Mouse (Mus musculus) MEL (cell line): ENCODE results near the gene Ano8. TPM values are rescaled to one million over a fixed set of nuclear protein-coding genes. Genes with fewer than 3 reads are reported as not detected.

ENCODE experiments used
- DNase-seq: peaks from one replicate; pipeline ENCODE4 v3.0.0; 2011; ENCODE audit warnings: low read depth, low spot score
- H3K27ac ChIP-seq: 2 replicates; pipeline ENCODE4 v1.5.1; 2012; ENCODE audit warnings: low read depth, mild to moderate bottlenecking, control low read depth, low read length, moderate library complexity; ENCODE audit not compliant: control insufficient read depth
- H3K27me3 ChIP-seq, 2 experiments: fragments of 150-350 bp in 1 of 2; sonication (generic) in 1 of 2; 2 replicates each; pipeline ENCODE4 v1.6.1; 2012; ENCODE audit warnings: low read length in 2 of 2, mild to moderate bottlenecking in 2 of 2, improper control_type of control experiment in 1 of 2, moderate library complexity in 1 of 2; ENCODE audit not compliant: insufficient read depth in 2 of 2, control insufficient read depth in 1 of 2
- H3K36me3 ChIP-seq, 2 experiments: 2 replicates each; pipeline ENCODE4 v1.6.1; 2012 to 2014; ENCODE audit warnings: low read length in 2 of 2, improper control_type of control experiment in 1 of 2, inconsistent platforms in 1 of 2, mild to moderate bottlenecking in 1 of 2; ENCODE audit not compliant: insufficient read depth in 2 of 2, control insufficient read depth in 1 of 2
- H3K4me1 ChIP-seq, 2 experiments: fragments of 150-350 bp in 1 of 2; sonication (generic) in 1 of 2; 2 replicates each; pipeline ENCODE4 v1.6.1; 2012; ENCODE audit warnings: low read length in 2 of 2, improper control_type of control experiment in 1 of 2, mild to moderate bottlenecking in 1 of 2; ENCODE audit not compliant: insufficient read depth in 2 of 2, control insufficient read depth in 1 of 2
- H3K4me3 ChIP-seq, 2 experiments: fragments of 150-350 bp in 1 of 2; sonication (generic) in 1 of 2; 2 replicates each; pipeline ENCODE4 v1.5.1; 2012; ENCODE audit warnings: low read depth in 2 of 2, low read length in 2 of 2, mild to moderate bottlenecking in 2 of 2, moderate library complexity in 2 of 2, control low read depth in 1 of 2, improper control_type of control experiment in 1 of 2; ENCODE audit not compliant: control insufficient read depth in 1 of 2, insufficient read depth in 1 of 2
- H3K79me2 ChIP-seq: 2 replicates; pipeline ENCODE4 v1.6.1; 2012; ENCODE audit warnings: mild to moderate bottlenecking, low read length, moderate library complexity; ENCODE audit not compliant: control insufficient read depth, poor library complexity, insufficient read depth
- H3K9ac ChIP-seq: 2 replicates; pipeline ENCODE4 v1.6.1; 2012; ENCODE audit warnings: low read depth, mild to moderate bottlenecking, control low read depth, low read length, moderate library complexity; ENCODE audit not compliant: control insufficient read depth, poor library complexity, severe bottlenecking
- H3K9me3 ChIP-seq: fragments of 150-350 bp; sonication (generic); replicated peaks from 2 replicates; pipeline ENCODE4 v1.6.1; 2012; ENCODE audit warnings: mild to moderate bottlenecking, low read length, improper control_type of control experiment, moderate library complexity; ENCODE audit not compliant: insufficient read depth
- CTCF ChIP-seq, 3 experiments: IDR thresholded peaks in 2 of 3; conservative IDR thresholded peaks in 1 of 3; 2 replicates each; pipeline ENCODE4 v1.5.1; 2011 to 2012; ENCODE audit warnings: low read length in 3 of 3, low read depth in 2 of 3, mild to moderate bottlenecking in 2 of 3, improper control_type of control experiment in 1 of 3, inconsistent platforms in 1 of 3, mixed read lengths in 1 of 3, moderate library complexity in 1 of 3; ENCODE audit not compliant: control insufficient read depth in 1 of 3, insufficient read depth in 1 of 3, poor library complexity in 1 of 3, severe bottlenecking in 1 of 3
- ELF1 ChIP-seq: IDR thresholded peaks from 2 replicates; pipeline ENCODE4 v1.6.1; 2014; ENCODE audit warnings: low read depth, mild to moderate bottlenecking, inconsistent platforms, low read length, improper control_type of control experiment, moderate library complexity
- EP300 ChIP-seq, 2 experiments: IDR thresholded peaks; 2 replicates each; pipeline ENCODE4 v1.6.1; 2011; ENCODE audit warnings: improper control_type of control experiment in 2 of 2, low read length in 2 of 2, low read depth in 1 of 2, mild to moderate bottlenecking in 1 of 2
- GATA1 ChIP-seq: IDR thresholded peaks from 2 replicates; pipeline ENCODE4 v1.6.1; 2011; ENCODE audit warnings: low read depth, low read length, improper control_type of control experiment
- HCFC1 ChIP-seq: IDR thresholded peaks from 2 replicates; pipeline ENCODE4 v1.6.1; 2012; ENCODE audit warnings: low read depth, mild to moderate bottlenecking, inconsistent platforms, low read length, improper control_type of control experiment, moderate library complexity
- KAT2A ChIP-seq: conservative IDR thresholded peaks from 2 replicates; pipeline ENCODE4 v1.6.1; 2012; ENCODE audit warnings: low read depth, low read length, improper control_type of control experiment, inconsistent platforms
- MAFK ChIP-seq: IDR thresholded peaks from 2 replicates; pipeline ENCODE4 v1.6.1; 2011; ENCODE audit warnings: low read depth, mild to moderate bottlenecking, low read length, improper control_type of control experiment, borderline replicate concordance
- MAX ChIP-seq: IDR thresholded peaks from 2 replicates; pipeline ENCODE4 v1.6.1; 2011; ENCODE audit warnings: low read length, improper control_type of control experiment
- MAZ ChIP-seq: IDR thresholded peaks from 2 replicates; pipeline ENCODE4 v1.6.1; 2012; ENCODE audit warnings: low read depth, mild to moderate bottlenecking, inconsistent platforms, low read length, improper control_type of control experiment
- MEF2A ChIP-seq: IDR thresholded peaks from 2 replicates; pipeline ENCODE4 v1.6.1; 2014; ENCODE audit warnings: low read depth, mild to moderate bottlenecking, inconsistent platforms, low read length, improper control_type of control experiment; ENCODE audit not compliant: poor library complexity, insufficient replicate concordance, severe bottlenecking; ENCODE audit errors: extremely low read depth
- NRF1 ChIP-seq: IDR thresholded peaks from 2 replicates; pipeline ENCODE4 v1.6.1; 2014; ENCODE audit warnings: low read depth, mild to moderate bottlenecking, inconsistent platforms, low read length, improper control_type of control experiment, moderate library complexity; ENCODE audit not compliant: poor library complexity, insufficient read depth, severe bottlenecking
- POLR2A ChIP-seq, 2 experiments: IDR thresholded peaks; 2 replicates each; pipeline ENCODE4 v1.6.1; 2011 to 2012; ENCODE audit warnings: low read length in 2 of 2, mild to moderate bottlenecking in 2 of 2, control low read depth in 1 of 2, improper control_type of control experiment in 1 of 2, low read depth in 1 of 2, moderate library complexity in 1 of 2; ENCODE audit not compliant: control insufficient read depth in 1 of 2, insufficient read depth in 1 of 2, poor library complexity in 1 of 2
- POLR2AphosphoS2 ChIP-seq: IDR thresholded peaks from 2 replicates; pipeline ENCODE4 v1.6.1; 2011; ENCODE audit warnings: low read length, improper control_type of control experiment
- POLR2AphosphoS5 ChIP-seq: IDR thresholded peaks from 2 replicates; pipeline ENCODE4 v1.6.1; 2012; ENCODE audit warnings: low read depth, borderline replicate concordance, mild to moderate bottlenecking, inconsistent platforms, low read length, moderate library complexity, mixed read lengths
- RAD21 ChIP-seq: IDR thresholded peaks from 2 replicates; pipeline ENCODE4 v1.6.1; 2011; ENCODE audit warnings: mild to moderate bottlenecking, low read depth, low read length, improper control_type of control experiment
- RCOR1 ChIP-seq: IDR thresholded peaks from 2 replicates; pipeline ENCODE4 v1.6.1; 2012; ENCODE audit warnings: low read depth, mild to moderate bottlenecking, inconsistent platforms, low read length, improper control_type of control experiment
- SIN3A ChIP-seq: IDR thresholded peaks from 2 replicates; pipeline ENCODE4 v1.6.1; 2012; ENCODE audit warnings: low read length, improper control_type of control experiment, inconsistent platforms
- SMC3 ChIP-seq: IDR thresholded peaks from 2 replicates; pipeline ENCODE4 v1.6.1; 2011; ENCODE audit warnings: low read depth, low read length, improper control_type of control experiment
- UBTF ChIP-seq: IDR thresholded peaks from 2 replicates; pipeline ENCODE4 v1.6.1; 2012; ENCODE audit warnings: low read depth, mild to moderate bottlenecking, inconsistent platforms, low read length, improper control_type of control experiment, moderate library complexity, borderline replicate concordance; ENCODE audit not compliant: insufficient read depth
- USF1 ChIP-seq: IDR thresholded peaks from 2 replicates; pipeline ENCODE4 v1.6.1; 2014; ENCODE audit warnings: low read depth, mild to moderate bottlenecking, inconsistent platforms, low read length, improper control_type of control experiment, moderate library complexity
- ZC3H11A ChIP-seq: IDR thresholded peaks from 2 replicates; pipeline ENCODE4 v1.6.1; 2012; ENCODE audit warnings: low read depth, mild to moderate bottlenecking, inconsistent platforms, low read length, improper control_type of control experiment
- ZKSCAN1 ChIP-seq: IDR thresholded peaks from 2 replicates; pipeline ENCODE4 v1.6.1; 2012; ENCODE audit warnings: low read depth, mild to moderate bottlenecking, inconsistent platforms, low read length, improper control_type of control experiment, moderate library complexity
- ZNF384 ChIP-seq: IDR thresholded peaks from 2 replicates; pipeline ENCODE4 v1.6.1; 2012; ENCODE audit warnings: low read depth, mild to moderate bottlenecking, inconsistent platforms, low read length, improper control_type of control experiment
- polyA plus RNA-seq, 2 experiments: library from polyadenylated mRNA; stranded (reverse) in 1 of 2; unstranded in 1 of 2; fragments of >175 nt in 1 of 2; fragments of >200 nt in 1 of 2; gene quantifications; 2 replicates each; pipeline versions ENCODE4 v1.2.1 to v1.2.4; 2012; ENCODE audit warnings: low replicate concordance in 2 of 2, low read depth in 1 of 2; ENCODE audit not compliant: insufficient read length in 2 of 2, insufficient read depth in 1 of 2, missing spikeins in 1 of 2
- total RNA-seq: library from RNA; depleted of rRNA; stranded (reverse); fragments of 300-350 nt; gene quantifications from 2 replicates; pipeline ENCODE4 v1.2.3, GENCODE M21; 2012

Ano8 gene
- total and polyA plus RNA-seq, 3 experiments: 3.9 to 4.8 TPM; not detected in 1

- Histone ChIP-seq H3K4me3 (no peak overlapping the region), H3K9ac (no peak overlapping the region), H3K9me3 (no peaks in the 10 kb centered on the region), H3K27me3 (no peaks in the 10 kb centered on the region; a peak in 1 of 4 replicates), H3K79me2 (no peaks in the 10 kb centered on the region), H3K27ac (no peak overlapping the region), H3K4me1 (0 out of 4 replicates have a peak, but pooled peaks cover 0 to 3% of the 10 kb centered on the region in 2 experiments), H3K36me3 (no peaks in the 10 kb centered on the region; a peak in 1 of 4 replicates)
- no peak for DNase-seq
- TF ChIP-seq SMC3: no peak
- TF ChIP-seq POLR2AphosphoS5: no peak
- no peak for TF ChIP-seq POLR2AphosphoS2
- TF ChIP-seq GATA1: no peak
- no peak for TF ChIP-seq ZNF384
- no peak for TF ChIP-seq POLR2A (IDR thresholded peaks at IDR 0.05; ENCODE audit: control insufficient read depth in 1 of 2, insufficient read depth in 1 of 2, low read depth in 1 of 2, low read length in 2 of 2, poor library complexity in 1 of 2)
- TF ChIP-seq ZKSCAN1: no peak
- no peak for TF ChIP-seq ELF1
- TF ChIP-seq UBTF: no peak
- no peak for TF ChIP-seq MAX
- TF ChIP-seq SIN3A: no peak
Observed at GRCm38 (mm10) chr8:71526272-71526671, 40.5 kb upstream of the Ano8 start.

DNA sequence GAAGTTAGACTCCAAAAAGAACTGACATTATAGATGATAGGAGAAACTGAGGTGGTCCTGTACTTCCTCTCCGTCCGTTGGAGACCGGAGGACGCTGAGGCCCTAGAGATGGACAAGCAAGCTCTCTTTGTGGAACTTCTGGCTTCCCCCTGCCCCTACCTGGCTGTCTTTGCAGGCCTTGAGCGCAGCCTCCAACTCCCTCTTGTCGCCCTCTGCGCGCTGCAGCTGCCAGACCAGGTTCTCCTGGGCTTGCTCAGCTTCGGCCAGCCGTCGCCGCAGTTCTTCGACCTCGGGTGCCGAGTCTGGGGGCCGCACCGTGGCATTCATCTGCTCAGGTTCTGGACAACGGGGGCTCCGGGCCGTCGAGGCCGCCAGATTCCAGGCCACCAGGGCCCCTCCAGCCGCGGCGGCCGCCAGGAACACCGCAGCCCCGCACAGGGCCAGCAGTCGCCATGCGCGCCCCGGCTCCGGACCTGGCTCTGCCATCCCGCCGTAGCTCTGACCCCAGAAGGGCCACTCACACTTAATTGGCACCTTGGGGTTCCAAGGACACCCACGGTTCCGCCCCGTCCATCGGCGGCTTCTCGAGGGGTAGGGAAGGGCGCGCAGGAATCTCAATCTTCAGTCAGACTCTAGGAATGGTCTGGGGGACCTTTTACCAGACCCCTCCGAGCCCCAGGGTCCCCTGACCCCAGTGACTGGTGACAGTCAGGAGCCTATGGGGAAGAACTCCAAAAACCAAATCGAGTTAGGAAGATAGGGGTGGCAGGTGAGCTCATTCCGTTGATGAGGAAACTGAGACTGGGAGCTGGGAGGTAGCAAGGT, 39.7 kb upstream of the Ano8 start, which contains the start of gene Ccdc194:
Gene Ccdc194, minus strand, starts transcription at position 486 of the 825 bp plus-strand sequence.
- H3K27ac ChIP-seq: no peak within 1 kb of the TSS

DNA sequence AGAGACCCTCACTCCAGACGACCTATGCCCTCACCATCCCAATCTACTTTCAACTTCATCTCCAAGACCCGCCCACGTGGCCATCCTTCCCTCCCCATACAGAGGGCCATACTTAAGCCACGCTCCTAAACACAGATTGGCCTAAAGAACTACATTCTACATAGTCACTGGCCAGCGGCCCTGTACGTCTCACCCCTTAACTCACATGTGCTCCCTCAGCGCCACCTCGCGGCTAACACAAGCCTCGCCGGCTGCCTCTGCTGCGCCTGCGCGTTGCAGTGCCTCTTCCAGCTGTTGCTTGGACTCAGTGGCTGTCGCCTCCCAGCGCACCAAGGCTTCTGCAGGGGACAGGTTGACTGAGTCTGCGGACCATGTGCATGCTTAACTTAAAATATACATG, 35.9 kb upstream of the Ano8 start:
- Histone ChIP-seq H3K36me3 (no peaks in the 10 kb centered on the region; a peak in 1 of 4 replicates), H3K9ac (peak overlapping the region; percentile 42; the same call in 1 of the 2 replicates), H3K79me2 (no peaks in the 10 kb centered on the region), H3K4me3 (peak overlapping the region; percentile 35 to 39), H3K27me3 (peaks cover 0 to 2% of the 10 kb centered on the region in 2 experiments; a peak in 2 of 4 replicates), H3K27ac (no peak overlapping the region), H3K4me1 (0 out of 4 replicates have a peak, but pooled peaks cover 0 to 3% of the 10 kb centered on the region in 2 experiments), H3K9me3 (no peaks in the 10 kb centered on the region)
- peak; percentile 97 for DNase-seq
- TF ChIP-seq NRF1 (peak; percentile 97), MAZ (peak; percentile 60; the same call in 1 of the 2 replicates), MAFK (no peak), RCOR1 (no peak), EP300 (IDR thresholded peaks at IDR 0.05; ENCODE audit: low read depth in 1 of 2, low read length in 2 of 2) (no peak), USF1 (peak; percentile 79), MAX (peak; percentile 91), KAT2A (no peak), RAD21 (peak; percentile 66), ZC3H11A (peak; percentile 57), HCFC1 (peak; percentile 69), CTCF (IDR thresholded peaks at IDR 0.05 in 2 of 3, conservative IDR thresholded peaks at IDR 0.05 in 1 of 3; ENCODE audit: control insufficient read depth in 1 of 3, insufficient read depth in 1 of 3, low read depth in 2 of 3, low read length in 3 of 3, poor library complexity in 1 of 3, severe bottlenecking in 1 of 3) (peak; percentile 84 to 97 (median 94)), ELF1 (0 out of 2 replicates have a peak, but pooled peaks have one; percentile 24), MEF2A (no peak)

More for the DNA sequence above, 39.7 kb upstream of the Ano8 start, which contains the start of gene Ccdc194:
- DNase-seq: no peak
- no peak for TF ChIP-seq ELF1
- 0 out of 4 replicates have a peak, but pooled peaks of 1 of the 2 experiments have one; percentile 22 for TF ChIP-seq POLR2A (IDR thresholded peaks at IDR 0.05; ENCODE audit: control insufficient read depth in 1 of 2, insufficient read depth in 1 of 2, low read depth in 1 of 2, low read length in 2 of 2, poor library complexity in 1 of 2)
- 0 out of 4 replicates have a peak, but pooled peaks cover 0 to 3% of the 10 kb centered on the region in 2 experiments for H3K4me1 ChIP-seq
- no peaks in the 10 kb centered on the region for H3K9me3 ChIP-seq
- H3K4me3 ChIP-seq: no peak within 1 kb of the TSS
- H3K36me3 ChIP-seq: no peaks in the 10 kb centered on the region; a peak in 1 of 4 replicates
- H3K79me2 ChIP-seq: no peaks in the 10 kb centered on the region
- no peak within 1 kb of the TSS for H3K9ac ChIP-seq
- no peaks in the 10 kb centered on the region; a peak in 1 of 4 replicates for H3K27me3 ChIP-seq
